Mouse (Mus musculus): ENCODE measurements around the gene 4930402H24Rik. TPM values are rescaled to one million over a fixed set of nuclear protein-coding genes. Genes with fewer than 3 reads are reported as not detected.

Gene 4930402H24Rik
- 38.6 and 43.1 TPM in 2 replicates for polyA plus RNA-seq (2015; fragmentation: Nextera tagmentation; extraction: Ambion mirVana)

GRCm38 (mm10) chr2:130905751-130906583, at the start of gene 4930402H24Rik, which contains the start of gene Atrn:
Gene 4930402H24Rik (minus strand): TSS chr2:130906406.
Gene Atrn (plus strand): TSS chr2:130906495.
- peak within 1 kb of the TSS; percentile 72; the same call in 1 of the 2 replicates for H3K27ac ChIP-seq
- ATAC-seq (ENCODE audit: low FRiP score, low read depth): peak; percentile 99
- 5% methylated on average over 49 of the region's 50 CpGs for WGBS
- H3K4me3 ChIP-seq: peak within 1 kb of the TSS; percentile 100
- H3K9me3 ChIP-seq: no peaks in the 10 kb centered on the region
- peak within 1 kb of the TSS; percentile 89 for H3K4me2 ChIP-seq (replicated peaks)
- no peaks in the 10 kb centered on the region for H3K27me3 ChIP-seq
- H3K4me1 ChIP-seq: peaks cover 20% of the 10 kb centered on the region
- 0 out of 2 replicates have a peak, but pooled peaks cover 7% of the 10 kb centered on the region for H3K36me3 ChIP-seq
- peak within 1 kb of the TSS; percentile 96 for H3K9ac ChIP-seq

DNA sequence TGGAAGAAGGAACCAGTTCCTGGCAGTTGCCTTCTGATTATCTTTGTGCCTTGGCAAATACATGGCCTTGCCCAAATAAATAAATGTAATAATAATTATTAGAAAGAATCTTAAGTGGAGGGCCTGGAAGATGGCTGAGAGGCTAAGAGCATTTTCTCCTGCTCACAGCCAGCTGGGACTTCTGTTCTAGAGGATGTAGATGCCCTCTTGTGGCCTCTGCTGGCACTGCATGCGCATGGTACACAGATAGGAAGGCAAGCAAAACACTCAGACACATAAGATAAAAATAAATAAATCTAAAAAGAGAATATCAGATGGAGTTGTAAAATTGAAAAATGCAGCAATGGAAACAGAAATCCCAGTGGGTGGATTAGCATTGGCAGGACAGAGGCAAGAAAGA, 44.3 kb upstream of the 4930402H24Rik start:
- 3% methylated on average over 1 of the region's 1 CpGs for WGBS
- Histone ChIP-seq H3K4me3 (no peak overlapping the region), H3K27ac (no peak overlapping the region), H3K9ac (no peak overlapping the region), H3K27me3 (no peaks in the 10 kb centered on the region), H3K4me1 (no peaks in the 10 kb centered on the region), H3K36me3 (peaks cover 13% of the 10 kb centered on the region), H3K4me2 (replicated peaks) (no peak overlapping the region), H3K9me3 (no peaks in the 10 kb centered on the region)
- ATAC-seq (ENCODE audit: low FRiP score, low read depth): no peak; the same call in 1 of the 2 replicates

DNA sequence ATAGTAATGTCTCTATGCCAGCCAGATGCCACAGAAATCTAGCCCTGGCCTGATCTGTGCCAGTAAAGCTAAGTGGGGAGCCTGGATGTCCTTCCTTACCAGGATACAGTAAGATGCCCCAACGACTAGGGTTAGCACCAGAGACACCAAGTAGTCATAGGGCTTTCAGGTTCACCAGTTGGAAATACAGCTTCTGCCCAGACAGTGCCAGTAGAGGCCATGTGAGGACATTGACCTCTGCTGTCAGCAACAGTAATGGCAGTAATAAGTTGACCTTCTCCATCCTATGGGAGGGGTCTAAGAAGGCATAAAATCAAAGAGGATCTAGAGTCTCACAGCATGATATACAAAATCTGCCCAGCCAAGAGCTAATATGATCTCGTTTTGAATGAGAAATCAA, 43.6 kb upstream of the 4930402H24Rik start:
- Histone ChIP-seq H3K4me3 (no peak overlapping the region), H3K9ac (no peak overlapping the region), H3K9me3 (no peaks in the 10 kb centered on the region), H3K4me1 (no peaks in the 10 kb centered on the region), H3K4me2 (replicated peaks) (no peak overlapping the region), H3K27ac (no peak overlapping the region), H3K27me3 (no peaks in the 10 kb centered on the region), H3K36me3 (peaks cover 13% of the 10 kb centered on the region)
- WGBS: 78% methylated on average over 2 of the region's 2 CpGs
- no peak for ATAC-seq (ENCODE audit: low FRiP score, low read depth)

DNA sequence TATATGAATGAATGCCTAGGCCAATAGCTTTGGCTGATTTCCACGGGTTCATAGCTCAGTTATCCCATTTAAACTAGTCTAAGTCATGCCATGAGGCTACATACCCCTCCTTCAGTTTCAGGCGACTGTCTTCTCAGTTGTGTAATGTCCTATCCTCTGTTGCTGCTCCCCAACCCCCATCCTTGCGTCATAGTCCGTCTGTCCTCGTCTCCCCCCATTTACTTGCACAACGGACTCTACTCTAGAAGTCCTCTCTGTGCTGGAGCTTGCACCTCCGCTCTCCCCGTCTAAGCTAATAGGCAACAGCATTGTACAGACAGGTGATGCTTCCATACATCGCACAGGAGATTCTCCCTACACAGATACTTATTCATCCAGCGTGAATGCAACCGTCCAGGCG, 26.7 kb upstream of the 4930402H24Rik start:
- no peaks in the 10 kb centered on the region for H3K9me3 ChIP-seq
- H3K27ac ChIP-seq: no peak overlapping the region
- 89% methylated on average over 12 of the region's 12 CpGs for WGBS
- H3K9ac ChIP-seq: no peak overlapping the region
- no peaks in the 10 kb centered on the region for H3K27me3 ChIP-seq
- H3K4me3 ChIP-seq: no peak overlapping the region
- ATAC-seq (ENCODE audit: low FRiP score, low read depth): no peak
- peaks cover 9% of the 10 kb centered on the region for H3K36me3 ChIP-seq
- H3K4me2 ChIP-seq (replicated peaks): no peak overlapping the region
- H3K4me1 ChIP-seq: no peaks in the 10 kb centered on the region

GRCm38 (mm10) chr2:130929994-130930393, 23.8 kb upstream of the 4930402H24Rik start:
- H3K4me3 ChIP-seq: no peak overlapping the region
- no peak overlapping the region for H3K9ac ChIP-seq
- ATAC-seq (ENCODE audit: low FRiP score, low read depth): no peak
- 90% methylated on average over 5 of the region's 5 CpGs for WGBS
- H3K36me3 ChIP-seq: no peaks in the 10 kb centered on the region
- H3K27ac ChIP-seq: no peak overlapping the region
- no peaks in the 10 kb centered on the region for H3K9me3 ChIP-seq
- H3K4me1 ChIP-seq: peaks cover 5% of the 10 kb centered on the region; the same call in 1 of the 2 replicates
- H3K4me2 ChIP-seq (replicated peaks): no peak overlapping the region
- H3K27me3 ChIP-seq: no peaks in the 10 kb centered on the region

DNA sequence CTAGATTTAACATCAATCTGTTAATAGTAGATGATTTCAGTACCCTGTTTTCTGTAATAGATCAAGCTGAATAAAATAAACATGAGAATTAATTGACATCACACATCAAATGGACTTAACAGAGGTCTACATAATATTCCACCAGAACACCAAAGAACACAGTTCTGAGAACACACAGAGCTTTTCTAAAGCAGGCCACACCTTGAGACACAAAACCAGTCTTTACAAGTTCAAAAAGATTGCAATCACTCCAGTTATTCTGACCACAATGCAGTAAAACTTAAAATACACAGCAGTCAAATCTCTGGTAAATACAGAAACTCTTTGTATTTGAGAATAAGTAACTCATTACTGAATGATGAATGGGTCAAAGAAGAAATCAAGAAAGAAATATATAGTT, 22.3 kb upstream of the 4930402H24Rik start:
- ATAC-seq (ENCODE audit: low FRiP score, low read depth): no peak
- no peaks in the 10 kb centered on the region for H3K27me3 ChIP-seq
- H3K27ac ChIP-seq: no peak overlapping the region
- no peak overlapping the region for H3K4me3 ChIP-seq
- H3K9me3 ChIP-seq: no peaks in the 10 kb centered on the region
- H3K4me2 ChIP-seq (replicated peaks): no peak overlapping the region
- no peaks in the 10 kb centered on the region for H3K36me3 ChIP-seq
- no peak overlapping the region for H3K9ac ChIP-seq
- H3K4me1 ChIP-seq: peaks cover 5% of the 10 kb centered on the region; the same call in 1 of the 2 replicates

DNA sequence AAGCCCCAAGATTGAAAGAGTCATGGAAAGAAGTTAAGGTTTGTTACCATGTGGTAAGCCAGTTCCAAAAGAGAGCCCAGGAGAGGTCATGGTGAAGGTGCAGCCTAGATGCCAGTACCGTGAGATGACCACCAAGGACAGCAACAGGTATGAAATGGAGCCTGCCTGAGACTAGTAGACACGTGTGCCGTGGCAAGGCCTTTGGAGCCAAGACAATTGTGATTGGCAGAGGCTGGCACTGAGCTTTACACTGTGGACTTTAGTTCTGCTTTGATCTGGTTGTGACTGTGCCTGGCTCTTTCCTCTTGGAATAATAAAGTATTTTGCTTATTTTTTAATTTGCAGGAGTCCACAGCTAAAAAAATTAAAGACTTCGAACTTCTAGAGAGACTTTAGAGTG, 21.8 kb upstream of the 4930402H24Rik start:
- 83% methylated on average over 4 of the region's 4 CpGs for WGBS
- no peak for ATAC-seq (ENCODE audit: low FRiP score, low read depth)

GRCm38 (mm10) chr2:130924950-130925349, 18.7 kb upstream of the 4930402H24Rik start:
- no peak overlapping the region for H3K9ac ChIP-seq
- H3K9me3 ChIP-seq: no peaks in the 10 kb centered on the region
- no peaks in the 10 kb centered on the region for H3K27me3 ChIP-seq
- no peak overlapping the region for H3K4me3 ChIP-seq
- no peak overlapping the region for H3K27ac ChIP-seq
- H3K36me3 ChIP-seq: no peaks in the 10 kb centered on the region
- H3K4me2 ChIP-seq (replicated peaks): no peak overlapping the region
- H3K4me1 ChIP-seq: peaks cover 5% of the 10 kb centered on the region; the same call in 1 of the 2 replicates
- ATAC-seq (ENCODE audit: low FRiP score, low read depth): no peak
- 87% methylated on average over 2 of the region's 2 CpGs for WGBS

More for the DNA sequence above, 21.8 kb upstream of the 4930402H24Rik start:
- Histone ChIP-seq H3K4me3 (no peak overlapping the region), H3K27me3 (no peaks in the 10 kb centered on the region), H3K9ac (no peak overlapping the region), H3K9me3 (no peaks in the 10 kb centered on the region), H3K4me1 (peaks cover 5% of the 10 kb centered on the region; the same call in 1 of the 2 replicates), H3K36me3 (no peaks in the 10 kb centered on the region), H3K4me2 (replicated peaks) (no peak overlapping the region), H3K27ac (no peak overlapping the region)

DNA sequence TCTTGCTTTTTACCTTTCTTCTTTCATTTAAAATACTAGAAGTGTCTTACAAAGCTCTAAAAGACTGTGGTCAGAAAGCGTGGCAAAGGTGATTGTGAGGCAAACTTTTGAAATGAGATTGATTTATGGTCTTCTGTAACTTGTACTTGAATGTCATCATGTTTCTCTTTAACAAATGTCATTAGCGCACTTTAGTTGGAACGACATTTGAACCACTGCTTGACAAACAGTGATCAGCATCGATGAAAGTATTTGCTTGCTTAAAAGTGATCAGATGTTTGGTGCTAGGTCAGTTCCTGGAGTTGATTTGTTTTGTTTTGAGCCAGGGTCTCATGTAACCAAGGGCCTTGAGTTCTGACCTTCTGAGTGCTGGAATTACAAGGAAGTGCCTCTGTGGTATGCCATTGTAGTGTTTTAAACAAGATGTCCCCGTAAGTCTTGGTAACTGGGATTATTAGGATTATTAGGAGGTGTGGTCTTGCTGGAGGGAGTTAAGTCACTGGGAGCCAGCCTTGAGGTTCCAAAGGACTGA, 12.9 kb upstream of the 4930402H24Rik start:
- peaks cover 14% of the 10 kb centered on the region; the same call in 1 of the 2 replicates for H3K4me1 ChIP-seq
- H3K9me3 ChIP-seq: no peaks in the 10 kb centered on the region
- ATAC-seq (ENCODE audit: low FRiP score, low read depth): no peak
- H3K27me3 ChIP-seq: no peaks in the 10 kb centered on the region
- no peak overlapping the region for H3K4me2 ChIP-seq (replicated peaks)
- 63% methylated on average over 5 of the region's 5 CpGs for WGBS
- H3K4me3 ChIP-seq: no peak overlapping the region
- no peak overlapping the region for H3K27ac ChIP-seq
- H3K36me3 ChIP-seq: no peaks in the 10 kb centered on the region
- H3K9ac ChIP-seq: no peak overlapping the region

GRCm38 (mm10) chr2:130917686-130918085, 11.5 kb upstream of the 4930402H24Rik start:
- no peaks in the 10 kb centered on the region for H3K36me3 ChIP-seq
- no peak overlapping the region for H3K4me3 ChIP-seq
- no peak overlapping the region for H3K4me2 ChIP-seq (replicated peaks)
- no peak overlapping the region for H3K27ac ChIP-seq
- H3K9me3 ChIP-seq: no peaks in the 10 kb centered on the region
- peaks cover 14% of the 10 kb centered on the region; the same call in 1 of the 2 replicates for H3K4me1 ChIP-seq
- H3K27me3 ChIP-seq: no peaks in the 10 kb centered on the region
- no peak for ATAC-seq (ENCODE audit: low FRiP score, low read depth)
- 92% methylated on average over 1 of the region's 1 CpGs for WGBS
- H3K9ac ChIP-seq: no peak overlapping the region

- H3K4me1 ChIP-seq: peaks cover 14% of the 10 kb centered on the region; the same call in 1 of the 2 replicates
- 18% methylated on average over 3 of the region's 3 CpGs for WGBS
- H3K27me3 ChIP-seq: no peaks in the 10 kb centered on the region
- 0 out of 2 replicates have a peak overlapping the region, but pooled peaks have one; percentile 7 for H3K27ac ChIP-seq
- no peak overlapping the region for H3K9ac ChIP-seq
- no peak overlapping the region for H3K4me2 ChIP-seq (replicated peaks)
- H3K9me3 ChIP-seq: no peaks in the 10 kb centered on the region
- no peak overlapping the region for H3K4me3 ChIP-seq
- H3K36me3 ChIP-seq: no peaks in the 10 kb centered on the region
- ATAC-seq (ENCODE audit: low FRiP score, low read depth): no peak; the same call in 1 of the 2 replicates
These were observed 10.4 kb upstream of the 4930402H24Rik start for GRCm38 (mm10) chr2:130916521-130917147.

DNA sequence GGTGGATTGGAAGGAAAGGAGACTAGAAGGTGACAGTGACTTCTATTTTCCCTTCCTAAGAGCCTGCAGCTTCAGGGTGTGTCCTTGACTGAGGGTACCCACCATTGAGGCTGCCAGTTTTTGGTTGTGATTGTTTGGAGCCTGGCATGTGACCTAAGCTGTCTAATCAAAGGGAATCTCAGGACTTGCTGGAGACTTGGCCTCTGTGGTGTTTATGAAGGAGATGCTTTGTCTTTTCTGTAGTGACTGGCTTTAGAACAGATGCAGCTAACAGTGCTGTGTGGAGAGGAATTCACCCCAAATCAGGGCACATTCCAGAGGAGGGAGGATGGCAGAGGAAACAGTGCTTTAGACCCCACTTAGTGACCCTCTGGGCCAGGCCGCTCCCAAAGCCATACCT, 8.7 kb upstream of the 4930402H24Rik start:
- ATAC-seq (ENCODE audit: low FRiP score, low read depth): no peak
- Histone ChIP-seq H3K4me3 (no peak overlapping the region), H3K36me3 (no peaks in the 10 kb centered on the region), H3K27me3 (no peaks in the 10 kb centered on the region), H3K4me2 (replicated peaks) (no peak overlapping the region), H3K9me3 (no peaks in the 10 kb centered on the region), H3K27ac (no peak overlapping the region), H3K4me1 (peaks cover 14% of the 10 kb centered on the region; the same call in 1 of the 2 replicates), H3K9ac (peak overlapping the region; percentile 5; the same call in 1 of the 2 replicates)
- WGBS: 93% methylated on average over 1 of the region's 1 CpGs
